Mouse (Mus musculus) mouse embryonic stem cell (cell line): ENCODE measurements at regions not wholly inside any gene's neighbourhood (a gene's known extent, or its start where the extent isn't known, plus 50 kb on each side); places are given as distances from the start of the nearest gene placed in this dataset.

Experiments used
- in situ Hi-C, 2 experiments: fragments of 300-500 bp; cut with MboI; formaldehyde crosslinking; loops; 1 replicate in 1 of 2; 3 replicates in 1 of 2; pipeline ENCODE4 v1.14.3; 2019 to 2020; ENCODE audit warnings: low sequenced_read_pairs in 2 of 2, low pct_unique_long_range_greater_than_20kb in 1 of 2, mixed read lengths in 1 of 2; ENCODE audit not compliant: unreplicated experiment in 1 of 2

- in situ Hi-C loops: no loop called here
Measured at GRCm38 (mm10) chr5:12914395-12914794, 210.8 kb upstream of the Sema3a start.

GRCm38 (mm10) chr5:12919335-12919734 lies 205.9 kb upstream of the Sema3a start:
- in situ Hi-C loops: no loop called here

GRCm38 (mm10) chr5:12922889-12923288 lies 202.3 kb upstream of the Sema3a start:
- in situ Hi-C loops: no loop called here

- in situ Hi-C loops: no loop called here
Measured at GRCm38 (mm10) chr5:12925466-12925865, 199.7 kb upstream of the Sema3a start.

- in situ Hi-C loops: no loop called here
Measured at GRCm38 (mm10) chr5:12926289-12926688, 198.9 kb upstream of the Sema3a start.

- in situ Hi-C loops: no loop called here
Measured at GRCm38 (mm10) chr5:12927247-12927646, 198.0 kb upstream of the Sema3a start.

GRCm38 (mm10) chr5:12937052-12937451 lies 188.2 kb upstream of the Sema3a start:
- in situ Hi-C loops: no loop called here

GRCm38 (mm10) chr5:12938162-12938852 lies 186.9 kb upstream of the Sema3a start:
- in situ Hi-C loops: no loop called here

GRCm38 (mm10) chr5:12944554-12944953 lies 180.7 kb upstream of the Sema3a start:
- in situ Hi-C loops: no loop called here

GRCm38 (mm10) chr5:12948472-12948871 lies 176.7 kb upstream of the Sema3a start:
- in situ Hi-C loops: no loop called here

- in situ Hi-C loops: no loop called here
Measured at GRCm38 (mm10) chr5:12970987-12971386, 154.2 kb upstream of the Sema3a start.

GRCm38 (mm10) chr5:12973701-12974100 lies 151.5 kb upstream of the Sema3a start:
- in situ Hi-C loops: no loop called here

- in situ Hi-C loops: no loop called here
Measured at GRCm38 (mm10) chr5:12976015-12976742, 149.0 kb upstream of the Sema3a start.

GRCm38 (mm10) chr5:12977875-12978274 lies 147.3 kb upstream of the Sema3a start:
- in situ Hi-C loops: no loop called here

- in situ Hi-C loops: no loop called here
Measured at GRCm38 (mm10) chr5:12993826-12994225, 131.4 kb upstream of the Sema3a start.

- in situ Hi-C loops: no loop called here
Measured at GRCm38 (mm10) chr5:12997440-12997839, 127.8 kb upstream of the Sema3a start.

GRCm38 (mm10) chr5:13007132-13007531 lies 118.1 kb upstream of the Sema3a start:
- in situ Hi-C loops: no loop called here

GRCm38 (mm10) chr5:13022270-13022669 lies 102.9 kb upstream of the Sema3a start:
- in situ Hi-C loops: no loop called here

GRCm38 (mm10) chr5:13033332-13033731 lies 91.9 kb upstream of the Sema3a start:
- in situ Hi-C loops: no loop called here

- in situ Hi-C loops: no loop called here
Measured at GRCm38 (mm10) chr5:13036127-13036526, 89.1 kb upstream of the Sema3a start.
